Mouse (Mus musculus) right cerebral cortex, postnatal 14 days (tissue): Measurements from ENCODE around the gene Wdr24.
"Not testable (repeated sequence)": the region's sequence is repeated elsewhere in the genome, so short reads cannot be mapped to it uniquely, and the experiment has no call there.

ENCODE experiments used
- DNase-seq: peaks from one replicate; pipeline ENCODE4 v3.0.0; 2022

Gene Wdr24

GRCm38 (mm10) chr17:25861704-25862612 is 38.5 kb downstream of the Wdr24 start:
- DNase-seq, result no peak

- no peak for DNase-seq
Observed at GRCm38 (mm10) chr17:25863681-25864080, 40.3 kb downstream of the Wdr24 start.

GRCm38 (mm10) chr17:25864311-25864710 is 40.9 kb downstream of the Wdr24 start:
- DNase-seq, result no peak

GRCm38 (mm10) chr17:25865288-25865687 is 41.9 kb downstream of the Wdr24 start:
- no peak for DNase-seq

GRCm38 (mm10) chr17:25866172-25866571 is 42.7 kb downstream of the Wdr24 start:
- no peak for DNase-seq

GRCm38 (mm10) chr17:25867509-25867835 is 44.0 kb downstream of the Wdr24 start:
- no peak for DNase-seq

GRCm38 (mm10) chr17:25867836-25868600 is 44.6 kb downstream of the Wdr24 start:
- DNase-seq, result peak; percentile 45

- peak; percentile 72 for DNase-seq
Observed at GRCm38 (mm10) chr17:25868601-25869191, 45.3 kb downstream of the Wdr24 start, which contains the start of gene Mcrip2. Mcrip2 (minus strand) TSS chr17:25868764.

GRCm38 (mm10) chr17:25869498-25869897 is 46.1 kb downstream of the Wdr24 start:
- no peak for DNase-seq

- no peak for DNase-seq
Observed at GRCm38 (mm10) chr17:25869954-25870353, 46.5 kb downstream of the Wdr24 start.

GRCm38 (mm10) chr17:25871566-25871965 is 48.1 kb downstream of the Wdr24 start:
- not testable (repeated sequence) for DNase-seq

GRCm38 (mm10) chr17:25872676-25873075 is 49.2 kb downstream of the Wdr24 start:
- DNase-seq, result no peak

GRCm38 (mm10) chr17:25873405-25874147 is 50.1 kb downstream of the Wdr24 start:
- DNase-seq, result no peak

GRCm38 (mm10) chr17:25874148-25874720 is 50.8 kb downstream of the Wdr24 start:
- no peak for DNase-seq

- peak; percentile 95 for DNase-seq
Observed at GRCm38 (mm10) chr17:25874721-25875170, 51.3 kb downstream of the Wdr24 start, which contains the start of gene Mettl26. Mettl26 (plus strand) TSS chr17:25875074.

- peak; percentile 89 for DNase-seq
Observed at GRCm38 (mm10) chr17:25875171-25876136, 52.0 kb downstream of the Wdr24 start.

GRCm38 (mm10) chr17:25876347-25876915 is 53.0 kb downstream of the Wdr24 start:
- no peak for DNase-seq

- no peak for DNase-seq
Observed at GRCm38 (mm10) chr17:25877025-25877424, 53.6 kb downstream of the Wdr24 start.

- DNase-seq, result no peak
Observed at GRCm38 (mm10) chr17:25877741-25878610, 54.5 kb downstream of the Wdr24 start.
